Mouse (Mus musculus): ENCODE results near the gene Scgb1b24. TPM values are rescaled to one million over a fixed set of nuclear protein-coding genes. Genes with fewer than 3 reads are reported as not detected.

Scgb1b24 gene
- not detected in 2 replicates for polyA plus RNA-seq (2014; fragmentation: Nextera tagmentation; extraction: Ambion mirVana)

DNA sequence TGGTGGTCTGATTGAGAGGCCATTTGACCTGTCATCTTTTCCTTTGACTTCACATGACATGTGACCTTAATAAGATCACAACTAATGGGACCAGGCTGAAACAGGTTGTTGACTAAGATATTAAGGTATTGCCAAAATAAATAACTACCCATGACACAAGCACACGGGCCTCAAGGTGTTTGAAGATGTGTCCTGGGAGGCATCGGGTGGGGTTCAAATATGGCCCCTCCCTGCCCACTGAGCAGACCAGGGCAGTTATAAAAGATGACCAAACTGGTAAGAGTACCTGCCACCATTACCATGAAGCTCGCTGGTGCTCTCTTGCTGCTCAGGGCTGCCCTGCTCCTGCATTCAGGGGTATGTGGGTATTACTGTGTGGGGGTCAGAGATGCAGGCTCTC lies at the start of gene Scgb1b24:
Gene Scgb1b24, plus strand, starts transcription at position 301 of the 400 bp plus-strand sequence.
- ATAC-seq (ENCODE audit: low read depth), result no peak
- no peak within 1 kb of the TSS for H3K4me2 ChIP-seq (ENCODE audit: low read depth, low read length)
- no peak within 1 kb of the TSS for H3K4me3 ChIP-seq (ENCODE audit: low read depth, low read length)
- H3K4me1 ChIP-seq (ENCODE audit: control insufficient read depth, insufficient read depth, low read length), result no peaks in the 10 kb centered on the region
- no peaks in the 10 kb centered on the region for H3K36me3 ChIP-seq (ENCODE audit: control insufficient read depth, insufficient read depth, low read length)
- WGBS, result 85% methylated on average over 3 of the region's 3 CpGs
- H3K9ac ChIP-seq (replicated peaks; ENCODE audit: low read depth, low read length), result no peak within 1 kb of the TSS
- H3K27me3 ChIP-seq (ENCODE audit: control insufficient read depth, insufficient read depth, low read length), result no peaks in the 10 kb centered on the region
- no peak within 1 kb of the TSS for H3K27ac ChIP-seq (ENCODE audit: low read depth, low read length)
- peaks cover 10% of the 10 kb centered on the region; the same call in 1 of the 2 replicates for H3K9me3 ChIP-seq (ENCODE audit: control insufficient read depth, low read length)

DNA sequence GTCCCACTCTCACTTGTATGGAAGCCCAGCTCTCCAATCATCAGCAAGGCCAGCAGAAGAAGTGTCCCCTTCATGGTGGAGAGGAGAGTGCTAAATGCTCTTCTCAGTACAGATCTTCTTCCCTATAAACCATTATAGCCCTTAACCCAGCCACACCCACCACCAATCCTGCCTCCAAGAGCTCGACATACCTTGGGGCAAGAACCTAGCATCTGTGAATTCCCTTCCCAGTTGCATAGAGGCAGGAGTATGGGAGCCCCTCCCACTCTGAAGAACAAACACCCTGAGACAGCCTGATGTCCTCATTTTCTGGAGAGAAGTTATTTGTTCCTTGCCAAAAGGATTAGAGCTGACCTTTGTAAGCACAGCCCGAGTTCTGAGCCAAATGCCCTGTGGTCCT lies 4.4 kb upstream of the Scgb1b24 start, which contains the start of gene Scgb2b24:
Gene Scgb2b24, minus strand, starts transcription at position 101 of the 400 bp plus-strand sequence.
- ATAC-seq (ENCODE audit: low read depth), result no peak
- H3K36me3 ChIP-seq (ENCODE audit: control insufficient read depth, insufficient read depth, low read length), result no peaks in the 10 kb centered on the region
- H3K9me3 ChIP-seq (ENCODE audit: control insufficient read depth, low read length), result peaks cover 9% of the 10 kb centered on the region
- no peaks in the 10 kb centered on the region for H3K27me3 ChIP-seq (ENCODE audit: control insufficient read depth, insufficient read depth, low read length)
- WGBS, result 83% methylated on average over 2 of the region's 2 CpGs
- H3K9ac ChIP-seq (replicated peaks; ENCODE audit: low read depth, low read length), result no peak within 1 kb of the TSS
- no peak within 1 kb of the TSS for H3K4me3 ChIP-seq (ENCODE audit: low read depth, low read length)
- no peak within 1 kb of the TSS for H3K27ac ChIP-seq (ENCODE audit: low read depth, low read length)
- H3K4me2 ChIP-seq (ENCODE audit: low read depth, low read length), result no peak within 1 kb of the TSS
- no peaks in the 10 kb centered on the region for H3K4me1 ChIP-seq (ENCODE audit: control insufficient read depth, insufficient read depth, low read length)

Other genes with a start within 250 kb of the Scgb1b24 start
- not detected in 2 replicates for gene Scgb2b21, start 223.3 kb upstream of the Scgb1b24 start, polyA plus RNA-seq (2014; fragmentation: Nextera tagmentation; extraction: Ambion mirVana)
- gene Scgb2b24, start 4.5 kb upstream of the Scgb1b24 start, polyA plus RNA-seq (2014; fragmentation: Nextera tagmentation; extraction: Ambion mirVana), result not detected in 2 replicates
- not detected in 2 replicates for gene Scgb2b26, start 201.2 kb downstream of the Scgb1b24 start, polyA plus RNA-seq (2014; fragmentation: Nextera tagmentation; extraction: Ambion mirVana)